Mouse (Mus musculus): Measurements from ENCODE around the gene Anxa2. TPM values are rescaled to one million over a fixed set of nuclear protein-coding genes. Genes with fewer than 3 reads are reported as not detected.
A peak's percentile ranks its signal among the peaks of the same experiment; 100 is the strongest.

Anxa2 gene
- polyA plus RNA-seq, 1 experiment from 2014 or later, result 474 TPM

DNA sequence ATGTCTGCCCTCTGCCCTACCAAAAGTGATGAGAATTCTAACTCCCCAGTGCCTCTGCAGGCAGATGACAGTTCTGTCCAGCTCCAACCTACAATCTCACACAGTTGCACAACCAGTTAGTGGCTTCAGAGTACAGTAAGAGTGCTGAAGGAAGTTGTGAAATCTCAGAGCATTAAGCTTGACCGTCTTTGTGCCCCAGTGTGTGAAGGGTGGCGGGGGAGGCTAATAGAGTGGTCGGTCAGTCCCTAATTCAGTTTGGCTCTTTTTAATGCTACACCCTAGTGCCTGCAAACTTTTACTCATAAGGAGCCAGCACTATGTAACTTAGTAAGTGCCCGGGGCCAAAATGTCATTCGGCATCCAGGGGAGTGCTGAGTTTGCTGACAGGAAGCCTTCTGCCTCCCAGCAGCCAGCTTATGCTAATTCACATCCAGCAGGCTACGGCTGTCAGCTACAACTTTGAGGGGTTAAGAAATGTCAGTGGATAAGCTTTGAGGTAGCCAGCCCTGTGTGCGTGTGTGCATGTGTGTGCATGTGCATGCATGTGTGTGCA, 13.5 kb upstream of the Anxa2 start:
- 0 out of 2 replicates have a peak, but pooled peaks have one; percentile 18 for TF ChIP-seq CTCF (IDR thresholded peaks at IDR 0.05; ENCODE audit: low read depth)
- WGBS, result 21% methylated on average over 7 of the region's 7 CpGs
- peak; percentile 62 for DNase-seq
- Histone ChIP-seq H3K4me3 (ENCODE audit: low read depth, low read length) (no peak overlapping the region), H3K4me2 (no peak overlapping the region), H3K9me3 (ENCODE audit: low read depth, low read length) (no peaks in the 10 kb centered on the region), H3K27me3 (ENCODE audit: insufficient read depth, low read length) (no peaks in the 10 kb centered on the region), H3K36me3 (ENCODE audit: insufficient read depth) (no peaks in the 10 kb centered on the region), H3K27ac (ENCODE audit: low read depth) (peak overlapping the region; percentile 63; the same call in 1 of the 2 replicates), H3K4me1 (ENCODE audit: insufficient read depth) (peaks cover 5% of the 10 kb centered on the region; the same call in 1 of the 2 replicates), H3K9ac (no peak overlapping the region)
- peak; percentile 63; the same call in 1 of the 2 replicates for ATAC-seq (ENCODE audit: insufficient read depth)

- peak; percentile 36 for DNase-seq
- Histone ChIP-seq H3K4me3 (ENCODE audit: low read depth, low read length) (no peak overlapping the region), H3K36me3 (ENCODE audit: insufficient read depth) (no peaks in the 10 kb centered on the region), H3K27ac (ENCODE audit: low read depth) (no peak overlapping the region), H3K4me2 (no peak overlapping the region), H3K27me3 (ENCODE audit: insufficient read depth, low read length) (no peaks in the 10 kb centered on the region), H3K4me1 (ENCODE audit: insufficient read depth) (peaks cover 5% of the 10 kb centered on the region; the same call in 1 of the 2 replicates), H3K9ac (no peak overlapping the region), H3K9me3 (ENCODE audit: low read depth, low read length) (no peaks in the 10 kb centered on the region)
- no peak for TF ChIP-seq CTCF (IDR thresholded peaks at IDR 0.05; ENCODE audit: low read depth)
- ATAC-seq (ENCODE audit: insufficient read depth), result no peak
- WGBS, result 39% methylated on average over 6 of the region's 6 CpGs
These were observed 10.9 kb upstream of the Anxa2 start for GRCm38 (mm10) chr9:69442471-69443038.

- ATAC-seq (ENCODE audit: insufficient read depth), result no peak
- H3K9ac ChIP-seq, result no peak overlapping the region
- no peaks in the 10 kb centered on the region for H3K36me3 ChIP-seq (ENCODE audit: insufficient read depth)
- no peak for TF ChIP-seq CTCF (IDR thresholded peaks at IDR 0.05; ENCODE audit: low read depth)
- H3K4me3 ChIP-seq (ENCODE audit: low read depth, low read length), result no peak overlapping the region
- H3K9me3 ChIP-seq (ENCODE audit: low read depth, low read length), result no peaks in the 10 kb centered on the region
- no peaks in the 10 kb centered on the region for H3K27me3 ChIP-seq (ENCODE audit: insufficient read depth, low read length)
- no peak overlapping the region for H3K4me2 ChIP-seq
- WGBS, result 37% methylated on average over 3 of the region's 3 CpGs
- no peak overlapping the region for H3K27ac ChIP-seq (ENCODE audit: low read depth)
- DNase-seq, result peak; percentile 42
- H3K4me1 ChIP-seq (ENCODE audit: insufficient read depth), result peaks cover 5% of the 10 kb centered on the region; the same call in 1 of the 2 replicates
These were observed 10.2 kb upstream of the Anxa2 start for GRCm38 (mm10) chr9:69443203-69443602.

GRCm38 (mm10) chr9:69448801-69449200, 4.6 kb upstream of the Anxa2 start:
- Histone ChIP-seq H3K4me2 (no peak overlapping the region), H3K4me3 (ENCODE audit: low read depth, low read length) (no peak overlapping the region), H3K36me3 (ENCODE audit: insufficient read depth) (no peaks in the 10 kb centered on the region), H3K9ac (no peak overlapping the region), H3K27me3 (ENCODE audit: insufficient read depth, low read length) (no peaks in the 10 kb centered on the region), H3K27ac (ENCODE audit: low read depth) (no peak overlapping the region), H3K9me3 (ENCODE audit: low read depth, low read length) (no peaks in the 10 kb centered on the region), H3K4me1 (ENCODE audit: insufficient read depth) (0 out of 2 replicates have a peak, but pooled peaks cover 5% of the 10 kb centered on the region)
- no peak for ATAC-seq (ENCODE audit: insufficient read depth)
- no peak for DNase-seq
- WGBS, result 47% methylated on average over 3 of the region's 3 CpGs
- TF ChIP-seq CTCF (IDR thresholded peaks at IDR 0.05; ENCODE audit: low read depth), result no peak

- Histone ChIP-seq H3K4me1 (ENCODE audit: insufficient read depth) (peaks cover 15% of the 10 kb centered on the region), H3K36me3 (ENCODE audit: insufficient read depth) (no peaks in the 10 kb centered on the region), H3K27me3 (ENCODE audit: insufficient read depth, low read length) (no peaks in the 10 kb centered on the region), H3K27ac (ENCODE audit: low read depth) (no peak overlapping the region), H3K9me3 (ENCODE audit: low read depth, low read length) (no peaks in the 10 kb centered on the region), H3K4me3 (ENCODE audit: low read depth, low read length) (no peak overlapping the region), H3K4me2 (no peak overlapping the region), H3K9ac (no peak overlapping the region)
- WGBS, result 83% methylated on average over 9 of the region's 9 CpGs
- TF ChIP-seq CTCF (IDR thresholded peaks at IDR 0.05; ENCODE audit: low read depth), result no peak
- ATAC-seq (ENCODE audit: insufficient read depth), result no peak
- no peak for DNase-seq
These were observed 2.8 kb upstream of the Anxa2 start for GRCm38 (mm10) chr9:69450636-69451035.

GRCm38 (mm10) chr9:69451886-69452810, 1.3 kb upstream of the Anxa2 start:
- no peak for TF ChIP-seq CTCF (IDR thresholded peaks at IDR 0.05; ENCODE audit: low read depth)
- 90% methylated on average over 10 of the region's 10 CpGs for WGBS
- peak overlapping the region; percentile 97 for H3K27ac ChIP-seq (ENCODE audit: low read depth)

More at GRCm38 (mm10) chr9:69451886-69452810, 1.3 kb upstream of the Anxa2 start:
- no peaks in the 10 kb centered on the region for H3K9me3 ChIP-seq (ENCODE audit: low read depth, low read length)
- no peak overlapping the region for H3K4me3 ChIP-seq (ENCODE audit: low read depth, low read length)
- H3K36me3 ChIP-seq (ENCODE audit: insufficient read depth), result no peaks in the 10 kb centered on the region; the same call in 1 of the 2 replicates
- H3K27me3 ChIP-seq (ENCODE audit: insufficient read depth, low read length), result no peaks in the 10 kb centered on the region
- DNase-seq (no peak), ATAC-seq (ENCODE audit: insufficient read depth) (no peak)
- H3K9ac ChIP-seq, result no peak overlapping the region
- peaks cover 30% of the 10 kb centered on the region for H3K4me1 ChIP-seq (ENCODE audit: insufficient read depth)
- no peak overlapping the region for H3K4me2 ChIP-seq

Data from lung, embryonic 14.5 days (tissue).